Mouse (Mus musculus) CD4-positive helper T cell, adult 2 months (primary cell): ENCODE results near the gene Gng5.

ENCODE experiments used
- DNase-seq: peaks from one replicate; pipeline ENCODE4 v3.0.0-alpha.2; 2012; ENCODE audit warnings: low read depth, missing footprints, low spot score

Gng5 gene

GRCm38 (mm10) chr3:146499431-146500002 lies at the start of gene Gng5, which contains the start of gene Spata1:
Gng5 (plus strand) TSS chr3:146499807.
Spata1 (minus strand) TSS chr3:146499753.
- DNase-seq = peak; percentile 95

- peak; percentile 90 for DNase-seq
Observed at GRCm38 (mm10) chr3:146450371-146450841, 49.2 kb upstream of the Gng5 start.

GRCm38 (mm10) chr3:146451375-146451774 lies 48.2 kb upstream of the Gng5 start:
- no peak for DNase-seq

DNA sequence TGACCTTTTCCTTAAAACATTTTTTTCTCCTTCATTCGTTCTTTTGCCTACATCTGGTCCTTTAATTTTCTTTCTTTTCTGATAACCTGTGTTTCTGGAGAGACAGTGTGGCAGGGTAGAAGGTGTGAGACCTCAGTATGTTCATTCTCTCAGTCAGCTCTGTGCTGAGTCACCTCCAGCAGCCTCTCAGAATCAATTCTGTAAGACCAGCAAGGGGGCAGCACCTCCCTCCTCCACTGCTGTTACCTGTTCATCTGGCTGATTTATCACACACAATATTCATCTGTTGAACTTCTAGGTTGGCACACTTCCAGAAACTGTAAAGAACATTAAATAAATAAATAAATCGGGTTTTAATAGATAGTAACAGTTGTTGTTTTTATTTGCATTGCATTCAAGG lies 36.7 kb upstream of the Gng5 start:
- no peak for DNase-seq

DNA sequence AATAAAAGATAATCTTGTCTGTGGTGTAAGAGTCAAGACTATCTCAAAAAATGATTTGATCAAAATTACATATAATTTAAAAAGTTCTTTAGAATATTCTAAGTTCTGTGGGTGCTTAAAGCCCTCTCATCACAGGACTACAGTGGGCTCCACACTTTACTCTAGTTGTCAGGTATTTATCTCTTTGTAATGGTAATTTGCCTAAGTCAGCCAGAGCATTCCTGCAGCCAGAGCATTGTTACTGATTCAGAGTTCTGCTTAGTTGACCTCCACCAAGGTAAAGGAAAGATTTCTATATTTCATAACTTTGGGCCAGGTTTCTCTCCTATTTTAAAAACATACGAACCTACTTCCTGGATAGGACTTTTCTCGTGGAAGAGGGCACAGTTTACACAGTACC lies 30.4 kb upstream of the Gng5 start:
- no peak for DNase-seq

DNA sequence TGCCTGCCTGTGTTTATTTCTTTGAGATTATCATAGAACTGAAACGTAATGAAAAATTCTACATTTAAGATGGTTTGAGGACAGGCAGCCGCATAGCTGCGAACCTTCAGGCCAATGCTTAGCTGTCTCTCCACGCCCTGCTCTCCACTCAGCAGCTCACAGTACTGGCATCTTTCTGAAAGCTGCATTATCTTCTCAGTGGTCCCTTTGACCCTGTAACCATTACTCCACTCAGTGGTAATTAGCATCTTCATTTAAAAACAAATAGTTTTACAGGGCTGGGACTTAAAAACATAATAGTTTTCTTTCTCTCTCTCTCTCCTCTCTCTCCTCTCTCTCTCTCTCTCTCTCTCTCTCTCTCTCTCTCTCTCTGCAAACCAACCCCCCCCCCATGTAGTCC lies 26.9 kb upstream of the Gng5 start:
- no peak for DNase-seq

GRCm38 (mm10) chr3:146473741-146474140 lies 25.9 kb upstream of the Gng5 start:
- DNase-seq = no peak

GRCm38 (mm10) chr3:146474428-146474827 lies 25.2 kb upstream of the Gng5 start:
- no peak for DNase-seq

GRCm38 (mm10) chr3:146482044-146482443 lies 17.6 kb upstream of the Gng5 start:
- DNase-seq = no peak

DNA sequence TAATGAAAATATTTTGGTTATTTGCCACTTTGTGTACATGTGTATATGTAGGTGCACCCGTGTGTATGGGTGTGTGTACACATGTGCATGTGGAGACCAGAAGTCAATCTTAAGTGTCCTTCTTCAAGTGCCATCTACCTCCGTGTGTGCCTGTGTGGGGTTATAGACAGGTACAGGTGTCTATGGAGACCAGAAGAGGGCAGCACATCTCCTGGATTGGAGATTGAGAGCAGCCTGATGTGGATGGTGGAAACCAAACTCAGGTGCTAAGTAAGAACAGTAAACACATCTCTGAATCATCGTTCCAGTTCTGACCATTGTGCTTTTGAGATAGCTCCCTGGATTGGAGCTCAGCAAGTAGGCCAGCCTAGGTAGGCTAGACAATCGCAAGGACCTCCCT lies 13.1 kb upstream of the Gng5 start:
- DNase-seq = no peak

- no peak for DNase-seq
Observed at GRCm38 (mm10) chr3:146494941-146495340, 4.7 kb upstream of the Gng5 start.

DNA sequence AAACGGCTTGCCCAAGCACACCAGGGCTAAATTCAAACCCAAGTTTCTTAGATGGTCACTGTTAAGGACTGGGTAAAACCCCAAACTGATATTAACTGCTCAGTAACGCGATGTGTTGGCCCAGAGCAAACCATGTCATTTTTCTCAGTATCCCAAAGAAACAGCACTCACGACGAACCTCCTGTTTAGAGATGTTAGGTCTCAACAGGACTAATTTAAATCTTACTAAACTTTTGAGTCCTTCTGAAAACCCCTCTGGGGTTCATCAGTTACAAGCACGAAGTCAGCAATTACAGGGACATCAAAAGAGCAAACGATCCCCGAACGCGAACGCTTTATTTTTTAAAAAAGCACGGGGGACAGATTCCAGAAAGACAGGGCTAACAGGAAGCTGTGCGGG lies 618 bp upstream of the Gng5 start:
- DNase-seq = no peak

GRCm38 (mm10) chr3:146500003-146500809 lies 599 bp downstream of the Gng5 start:
- DNase-seq = peak; percentile 85

- no peak for DNase-seq
Observed at GRCm38 (mm10) chr3:146500810-146501201, 1.2 kb downstream of the Gng5 start.

GRCm38 (mm10) chr3:146501601-146502123 lies 2.1 kb downstream of the Gng5 start:
- no peak for DNase-seq

DNA sequence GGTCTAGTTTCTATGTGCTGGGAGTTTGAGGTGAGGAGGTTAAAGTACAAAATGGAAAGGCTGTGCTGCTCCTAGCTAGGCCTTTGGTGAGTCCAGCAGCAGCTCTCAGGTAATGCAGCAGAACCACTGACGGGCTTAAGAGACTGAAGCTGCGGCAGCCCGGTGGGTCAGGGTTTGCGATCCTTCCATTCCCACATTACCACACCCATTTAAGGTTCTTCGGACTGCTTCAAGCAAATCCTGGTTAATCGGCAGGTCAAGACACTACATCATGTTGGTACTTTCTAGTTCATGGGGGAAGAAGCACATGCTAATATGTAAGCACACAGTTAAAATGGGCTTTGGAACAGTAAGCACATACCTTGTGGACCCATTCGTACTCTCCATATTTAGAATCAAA lies 7.1 kb downstream of the Gng5 start:
- no peak for DNase-seq

GRCm38 (mm10) chr3:146520226-146520797 lies 20.7 kb downstream of the Gng5 start:
- no peak for DNase-seq

GRCm38 (mm10) chr3:146520798-146521651 lies 21.4 kb downstream of the Gng5 start, which contains the start of gene Rpf1:
Rpf1 (minus strand) TSS chr3:146521429.
- peak; percentile 95 for DNase-seq

- DNase-seq = no peak
Observed at GRCm38 (mm10) chr3:146521652-146522020, 22.0 kb downstream of the Gng5 start.

DNA sequence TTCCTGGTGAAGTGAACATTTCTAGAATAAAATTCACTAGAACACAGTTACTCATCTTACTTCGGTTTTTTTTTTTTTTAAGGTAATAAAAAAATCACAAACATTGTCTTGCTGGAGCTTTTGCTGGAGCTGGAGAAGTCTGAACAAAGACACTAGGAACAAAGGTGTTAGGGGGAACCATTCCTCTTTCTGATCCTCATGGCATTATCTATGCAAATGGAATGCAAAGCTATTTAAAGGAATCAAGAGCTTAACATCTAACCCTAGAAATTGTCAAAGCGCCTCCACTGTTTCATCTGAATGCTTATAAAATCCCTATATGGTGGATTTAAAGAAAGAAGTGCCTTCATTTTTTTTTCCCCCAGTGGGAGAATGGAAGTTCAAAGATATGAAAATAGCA lies 28.7 kb downstream of the Gng5 start:
- no peak for DNase-seq

GRCm38 (mm10) chr3:146534986-146535385 lies 35.4 kb downstream of the Gng5 start:
- DNase-seq = no peak
